Mouse (Mus musculus): ENCODE data around the gene Kif1c. TPM values are rescaled to one million over a fixed set of nuclear protein-coding genes. Genes with fewer than 3 reads are reported as not detected.

Gene Kif1c
- 6.4 and 13.9 TPM in 2 replicates for polyA plus RNA-seq (2012; ENCODE audit: insufficient read depth, low replicate concordance)

GRCm38 (mm10) chr11:70699722-70700556 lies at the start of gene Kif1c, which contains the start of gene Inca1:
Gene Kif1c, plus strand, starts transcription at chr11:70700548.
Gene Inca1, minus strand, starts transcription at chr11:70700155.
- TF ChIP-seq GATA1 (IDR thresholded peaks at IDR 0.05; ENCODE audit: borderline replicate concordance, low read length) (no peak), FLI1 (IDR thresholded peaks at IDR 0.05; ENCODE audit: low read length) (no peak)
- H3K4me1 ChIP-seq, result peaks cover 28% of the 10 kb centered on the region
- peaks cover 49% of the 10 kb centered on the region for H3K27me3 ChIP-seq (replicated peaks)
- no peaks in the 10 kb centered on the region for H3K9me3 ChIP-seq
- H3K36me3 ChIP-seq (replicated peaks; ENCODE audit: low read length), result peaks cover 15% of the 10 kb centered on the region
- peak within 1 kb of the TSS; percentile 95 for H3K4me3 ChIP-seq (replicated peaks)

- H3K4me1 ChIP-seq, result peaks cover 61% of the 10 kb centered on the region
- peaks cover 59% of the 10 kb centered on the region for H3K36me3 ChIP-seq (replicated peaks; ENCODE audit: low read length)
- no peaks in the 10 kb centered on the region for H3K27me3 ChIP-seq (replicated peaks)
- peak overlapping the region; percentile 100 for H3K4me3 ChIP-seq (replicated peaks)
- H3K9me3 ChIP-seq, result no peaks in the 10 kb centered on the region
- TF ChIP-seq GATA1 (IDR thresholded peaks at IDR 0.05; ENCODE audit: borderline replicate concordance, low read length), result no peak
- no peak for TF ChIP-seq FLI1 (IDR thresholded peaks at IDR 0.05; ENCODE audit: low read length)
These were observed 49.0 kb upstream of the Kif1c start for GRCm38 (mm10) chr11:70651391-70651790.

GRCm38 (mm10) chr11:70652029-70652883 lies 48.1 kb upstream of the Kif1c start:
- Histone ChIP-seq H3K9me3 (no peaks in the 10 kb centered on the region), H3K4me3 (replicated peaks) (peak overlapping the region; percentile 100), H3K4me1 (peaks cover 66% of the 10 kb centered on the region), H3K36me3 (replicated peaks; ENCODE audit: low read length) (peaks cover 59% of the 10 kb centered on the region), H3K27me3 (replicated peaks) (no peaks in the 10 kb centered on the region)
- TF ChIP-seq FLI1 (IDR thresholded peaks at IDR 0.05; ENCODE audit: low read length) (no peak), GATA1 (IDR thresholded peaks at IDR 0.05; ENCODE audit: borderline replicate concordance, low read length) (no peak)

- Histone ChIP-seq H3K9me3 (no peaks in the 10 kb centered on the region), H3K4me1 (peaks cover 73% of the 10 kb centered on the region), H3K27me3 (replicated peaks) (no peaks in the 10 kb centered on the region), H3K4me3 (replicated peaks) (peak overlapping the region; percentile 100), H3K36me3 (replicated peaks; ENCODE audit: low read length) (peaks cover 56% of the 10 kb centered on the region)
- TF ChIP-seq FLI1 (IDR thresholded peaks at IDR 0.05; ENCODE audit: low read length), result no peak
- no peak for TF ChIP-seq GATA1 (IDR thresholded peaks at IDR 0.05; ENCODE audit: borderline replicate concordance, low read length)
These were observed 47.4 kb upstream of the Kif1c start for GRCm38 (mm10) chr11:70652884-70653344.

- H3K9me3 ChIP-seq, result no peaks in the 10 kb centered on the region
- peak overlapping the region; percentile 100 for H3K4me3 ChIP-seq (replicated peaks)
- peaks cover 78% of the 10 kb centered on the region for H3K4me1 ChIP-seq
- H3K27me3 ChIP-seq (replicated peaks), result no peaks in the 10 kb centered on the region
- TF ChIP-seq FLI1 (IDR thresholded peaks at IDR 0.05; ENCODE audit: low read length) (0 out of 2 replicates have a peak, but pooled peaks have one; percentile 50), GATA1 (IDR thresholded peaks at IDR 0.05; ENCODE audit: borderline replicate concordance, low read length) (no peak)
- H3K36me3 ChIP-seq (replicated peaks; ENCODE audit: low read length), result peaks cover 50% of the 10 kb centered on the region
These were observed 46.8 kb upstream of the Kif1c start for GRCm38 (mm10) chr11:70653345-70654197.

- peaks cover 48% of the 10 kb centered on the region for H3K36me3 ChIP-seq (replicated peaks; ENCODE audit: low read length)
- no peak for TF ChIP-seq FLI1 (IDR thresholded peaks at IDR 0.05; ENCODE audit: low read length)
- TF ChIP-seq GATA1 (IDR thresholded peaks at IDR 0.05; ENCODE audit: borderline replicate concordance, low read length), result no peak
- no peaks in the 10 kb centered on the region for H3K9me3 ChIP-seq
- H3K4me1 ChIP-seq, result peaks cover 78% of the 10 kb centered on the region
- no peaks in the 10 kb centered on the region for H3K27me3 ChIP-seq (replicated peaks)
- H3K4me3 ChIP-seq (replicated peaks), result peak within 1 kb of the TSS; percentile 100
These were observed 46.0 kb upstream of the Kif1c start, which contains the start of gene Pfn1 for GRCm38 (mm10) chr11:70654198-70654922. Gene Pfn1, minus strand, starts transcription at chr11:70654644.

GRCm38 (mm10) chr11:70654923-70655570 lies 45.3 kb upstream of the Kif1c start:
- Histone ChIP-seq H3K4me1 (peaks cover 76% of the 10 kb centered on the region), H3K27me3 (replicated peaks) (no peaks in the 10 kb centered on the region), H3K9me3 (no peaks in the 10 kb centered on the region), H3K4me3 (replicated peaks) (peak overlapping the region; percentile 100), H3K36me3 (replicated peaks; ENCODE audit: low read length) (peaks cover 48% of the 10 kb centered on the region)
- TF ChIP-seq GATA1 (IDR thresholded peaks at IDR 0.05; ENCODE audit: borderline replicate concordance, low read length) (no peak), FLI1 (IDR thresholded peaks at IDR 0.05; ENCODE audit: low read length) (no peak)

Data from megakaryocyte, embryonic 14.5 days (primary cell).